Mouse (Mus musculus): Measurements from ENCODE around the gene Ccl20.

Ccl20 gene

GRCm38 (mm10) chr1:83116447-83117137 is at the start of gene Ccl20:
TSS of gene Ccl20 (plus strand) at chr1:83116766.
- DNase-seq: no peak

- DNase-seq: no peak
Observed at GRCm38 (mm10) chr1:83067205-83067604, 49.4 kb upstream of the Ccl20 start.

GRCm38 (mm10) chr1:83075526-83076189 is 40.9 kb upstream of the Ccl20 start:
- DNase-seq: no peak

GRCm38 (mm10) chr1:83076190-83076917 is 40.2 kb upstream of the Ccl20 start:
- peak; percentile 13 to 47 for DNase-seq

GRCm38 (mm10) chr1:83077016-83077415 is 39.5 kb upstream of the Ccl20 start:
- no peak for DNase-seq

GRCm38 (mm10) chr1:83084790-83085189 is 31.8 kb upstream of the Ccl20 start:
- DNase-seq: no peak

GRCm38 (mm10) chr1:83091268-83091667 is 25.3 kb upstream of the Ccl20 start:
- DNase-seq: no peak

- no peak for DNase-seq
Observed at GRCm38 (mm10) chr1:83096935-83097334, 19.6 kb upstream of the Ccl20 start.

- no peak for DNase-seq
Observed at GRCm38 (mm10) chr1:83099160-83099559, 17.4 kb upstream of the Ccl20 start.

GRCm38 (mm10) chr1:83099580-83100137 is 16.9 kb upstream of the Ccl20 start:
- DNase-seq: no peak

GRCm38 (mm10) chr1:83101891-83102290 is 14.7 kb upstream of the Ccl20 start:
- peak; percentile 62 to 74 for DNase-seq

GRCm38 (mm10) chr1:83105464-83105863 is 11.1 kb upstream of the Ccl20 start:
- no peak for DNase-seq

GRCm38 (mm10) chr1:83107410-83107978 is 9.1 kb upstream of the Ccl20 start:
- DNase-seq: no peak

GRCm38 (mm10) chr1:83110992-83111391 is 5.6 kb upstream of the Ccl20 start:
- no peak for DNase-seq

GRCm38 (mm10) chr1:83111726-83112125 is 4.8 kb upstream of the Ccl20 start:
- DNase-seq: peak; percentile 9 to 26

GRCm38 (mm10) chr1:83117217-83117616 is 651 bp downstream of the Ccl20 start:
- DNase-seq: no peak

- DNase-seq: no peak
Observed at GRCm38 (mm10) chr1:83117661-83118060, 1.1 kb downstream of the Ccl20 start.

GRCm38 (mm10) chr1:83119903-83120302 is 3.3 kb downstream of the Ccl20 start:
- no peak for DNase-seq

- no peak for DNase-seq
Observed at GRCm38 (mm10) chr1:83120312-83120711, 3.7 kb downstream of the Ccl20 start.

- DNase-seq: no peak
Observed at GRCm38 (mm10) chr1:83123201-83123600, 6.6 kb downstream of the Ccl20 start.

GRCm38 (mm10) chr1:83135829-83136228 is 19.3 kb downstream of the Ccl20 start:
- DNase-seq: no peak

- no peak for DNase-seq
Observed at GRCm38 (mm10) chr1:83137847-83138246, 21.3 kb downstream of the Ccl20 start.

GRCm38 (mm10) chr1:83138721-83139120 is 22.2 kb downstream of the Ccl20 start:
- no peak for DNase-seq
